Mouse (Mus musculus): Measurements from ENCODE around the gene Hlcs.

GRCm38 (mm10) chr16:94208826-94209225 lies 104.5 kb downstream of the Hlcs start:
- TF ChIP-seq CTCF (IDR thresholded peaks at IDR 0.05; ENCODE audit: low read depth) (no peak), EP300 (IDR thresholded peaks at IDR 0.05; ENCODE audit: low read depth) (no peak)
